Mouse (Mus musculus) MEL (cell line): ENCODE results near the gene Crat.

Experiments
- CHD1 ChIP-seq: IDR thresholded peaks from 2 replicates; pipeline ENCODE4 v1.6.1; 2012; ENCODE audit warnings: low read depth, mild to moderate bottlenecking, inconsistent platforms, low read length, improper control_type of control experiment
- CTCF ChIP-seq, 3 experiments: IDR thresholded peaks in 2 of 3; conservative IDR thresholded peaks in 1 of 3; 2 replicates each; pipeline ENCODE4 v1.5.1; 2011 to 2012; ENCODE audit warnings: low read length in 3 of 3, low read depth in 2 of 3, mild to moderate bottlenecking in 2 of 3, improper control_type of control experiment in 1 of 3, inconsistent platforms in 1 of 3, mixed read lengths in 1 of 3, moderate library complexity in 1 of 3; ENCODE audit not compliant: control insufficient read depth in 1 of 3, insufficient read depth in 1 of 3, poor library complexity in 1 of 3, severe bottlenecking in 1 of 3
- EP300 ChIP-seq, 2 experiments: IDR thresholded peaks; 2 replicates each; pipeline ENCODE4 v1.6.1; 2011; ENCODE audit warnings: improper control_type of control experiment in 2 of 2, low read length in 2 of 2, low read depth in 1 of 2, mild to moderate bottlenecking in 1 of 2
- HCFC1 ChIP-seq: IDR thresholded peaks from 2 replicates; pipeline ENCODE4 v1.6.1; 2012; ENCODE audit warnings: low read depth, mild to moderate bottlenecking, inconsistent platforms, low read length, improper control_type of control experiment, moderate library complexity
- JUND ChIP-seq: IDR thresholded peaks from 2 replicates; pipeline ENCODE4 v1.6.1; 2011; ENCODE audit warnings: low read depth, mild to moderate bottlenecking, improper control_type of control experiment, low read length
- MAX ChIP-seq: IDR thresholded peaks from 2 replicates; pipeline ENCODE4 v1.6.1; 2011; ENCODE audit warnings: low read length, improper control_type of control experiment
- NRF1 ChIP-seq: IDR thresholded peaks from 2 replicates; pipeline ENCODE4 v1.6.1; 2014; ENCODE audit warnings: low read depth, mild to moderate bottlenecking, inconsistent platforms, low read length, improper control_type of control experiment, moderate library complexity; ENCODE audit not compliant: poor library complexity, insufficient read depth, severe bottlenecking
- POLR2A ChIP-seq, 2 experiments: IDR thresholded peaks; 2 replicates each; pipeline ENCODE4 v1.6.1; 2011 to 2012; ENCODE audit warnings: low read length in 2 of 2, mild to moderate bottlenecking in 2 of 2, control low read depth in 1 of 2, improper control_type of control experiment in 1 of 2, low read depth in 1 of 2, moderate library complexity in 1 of 2; ENCODE audit not compliant: control insufficient read depth in 1 of 2, insufficient read depth in 1 of 2, poor library complexity in 1 of 2
- USF1 ChIP-seq: IDR thresholded peaks from 2 replicates; pipeline ENCODE4 v1.6.1; 2014; ENCODE audit warnings: low read depth, mild to moderate bottlenecking, inconsistent platforms, low read length, improper control_type of control experiment, moderate library complexity
- ZC3H11A ChIP-seq: IDR thresholded peaks from 2 replicates; pipeline ENCODE4 v1.6.1; 2012; ENCODE audit warnings: low read depth, mild to moderate bottlenecking, inconsistent platforms, low read length, improper control_type of control experiment

DNA sequence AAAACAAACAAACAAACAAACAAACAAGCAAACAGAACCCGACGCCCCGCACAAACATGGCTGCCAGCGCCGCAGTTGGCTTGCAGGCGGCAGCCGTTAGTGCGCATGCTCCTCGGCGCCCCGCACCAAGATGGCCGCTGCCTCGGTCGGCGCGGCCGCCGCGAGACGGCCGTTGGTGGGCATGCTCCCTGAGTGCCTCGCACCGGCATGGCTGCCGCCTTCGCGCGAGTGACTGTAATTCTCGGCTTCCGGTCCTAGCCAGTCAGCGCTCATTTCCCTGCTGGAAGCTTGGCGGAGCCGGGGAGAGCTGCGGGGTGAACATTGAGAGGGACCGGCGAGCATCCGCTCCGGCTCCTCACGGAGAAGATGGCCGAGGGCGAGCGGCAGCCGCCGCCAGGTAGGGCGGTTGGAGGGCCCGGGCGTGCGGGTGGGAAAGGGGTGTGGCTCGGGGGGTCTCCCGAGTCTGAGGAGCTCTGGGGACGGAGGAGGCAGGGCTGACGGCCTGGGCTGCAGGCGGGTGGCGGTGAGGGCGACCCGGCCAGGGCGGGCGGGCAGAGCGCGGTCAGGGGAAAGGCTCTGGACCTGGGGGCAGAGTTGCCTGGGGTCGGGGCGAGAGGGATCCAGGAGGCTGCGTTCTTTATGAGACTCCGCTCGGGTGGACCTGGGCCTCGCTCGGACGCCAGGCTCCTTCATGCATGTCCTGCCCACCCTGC, 479 bp upstream of the Crat start, which contains the start of gene Ptpa:
- TF ChIP-seq CHD1 (peak; percentile 43; the same call in 1 of the 2 replicates), CTCF (IDR thresholded peaks at IDR 0.05 in 2 of 3, conservative IDR thresholded peaks at IDR 0.05 in 1 of 3; ENCODE audit: control insufficient read depth in 1 of 3, insufficient read depth in 1 of 3, low read depth in 2 of 3, low read length in 3 of 3, poor library complexity in 1 of 3, severe bottlenecking in 1 of 3) (no peak), POLR2A (IDR thresholded peaks at IDR 0.05; ENCODE audit: control insufficient read depth in 1 of 2, insufficient read depth in 1 of 2, low read depth in 1 of 2, low read length in 2 of 2, poor library complexity in 1 of 2) (peak; percentile 84 to 100), EP300 (IDR thresholded peaks at IDR 0.05; ENCODE audit: low read depth in 1 of 2, low read length in 2 of 2) (peak in 1 of 2 experiments; percentile 59; a peak in 2 of 4 replicates), MAX (no peak; the same call in 1 of the 2 replicates), JUND (no peak), NRF1 (peak; percentile 87), ZC3H11A (no peak), USF1 (no peak), HCFC1 (peak; percentile 88)
